Mouse (Mus musculus) embryonic facial prominence, embryonic 12.5 days (tissue): ENCODE measurements at regions not wholly inside any gene's neighbourhood (a gene's known extent, or its start where the extent isn't known, plus 50 kb on each side); places are given as distances from the start of the nearest gene placed in this dataset.

ENCODE experiments used
- ATAC-seq: fragments of 200-750 bp; cut with Nextera tagmentation; 2 replicates; pipeline ENCODE4 v1.8.0; 2017; ENCODE audit not compliant: insufficient number of reproducible peaks, insufficient read depth, low FRiP score, low TSS enrichment
- H3K27ac ChIP-seq: fragments of 300-500 bp; sonication (generic); 2 replicates; pipeline ENCODE4 v1.5.1; 2016; ENCODE audit warnings: mild to moderate bottlenecking
- H3K27me3 ChIP-seq: fragments of 300-500 bp; sonication (generic); 2 replicates; pipeline ENCODE4 v1.6.1; 2016; ENCODE audit warnings: mild to moderate bottlenecking, moderate library complexity
- H3K36me3 ChIP-seq: fragments of 300-500 bp; sonication (generic); 2 replicates; pipeline ENCODE4 v1.6.1; 2016; ENCODE audit warnings: mild to moderate bottlenecking
- H3K4me1 ChIP-seq: fragments of 300-500 bp; sonication (generic); 2 replicates; pipeline ENCODE4 v1.6.1; 2016
- H3K4me2 ChIP-seq: fragments of 300-500 bp; sonication (generic); replicated peaks from 2 replicates; pipeline ENCODE4 v1.6.1; 2016; ENCODE audit warnings: mild to moderate bottlenecking, moderate library complexity
- H3K4me3 ChIP-seq: fragments of 300-500 bp; sonication (generic); 2 replicates; pipeline ENCODE4 v1.5.1; 2016; ENCODE audit warnings: mild to moderate bottlenecking
- H3K9ac ChIP-seq: fragments of 300-500 bp; sonication (generic); 2 replicates; pipeline ENCODE4 v1.6.1; 2016; ENCODE audit warnings: mild to moderate bottlenecking, moderate library complexity
- H3K9me3 ChIP-seq: fragments of 300-500 bp; sonication (generic); 2 replicates; pipeline ENCODE4 v1.6.1; 2016; ENCODE audit warnings: mild to moderate bottlenecking, moderate library complexity
- WGBS: fragments of 180-500 bp; shearing (Covaris S2); methylation state at CpG from one replicate; pipeline ENCODE4 v1.1.7; 2016; 5-methylcytosine and 5-hydroxymethylcytosine counted together

DNA sequence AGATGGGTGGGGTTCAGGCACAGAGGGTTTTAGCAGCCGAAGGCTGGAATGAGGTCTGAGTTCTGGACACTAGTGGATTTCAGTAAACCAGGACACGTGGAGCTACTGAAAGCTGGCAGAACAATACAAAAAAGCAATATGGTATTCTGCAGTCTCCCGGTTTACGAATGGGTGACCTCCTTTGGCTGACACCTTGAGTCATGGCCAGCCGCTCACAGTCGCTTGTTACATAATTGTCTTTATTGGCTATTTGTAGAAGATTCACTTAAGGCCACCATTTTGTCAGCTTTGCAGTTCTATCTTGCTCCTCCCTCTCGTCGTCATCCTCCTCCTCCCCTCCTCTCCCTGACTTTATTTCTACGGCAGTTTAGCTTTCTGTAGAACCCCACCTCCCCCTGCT is 269.6 kb downstream of the Maf start:
- no peak overlapping the region for H3K9ac ChIP-seq
- no peaks in the 10 kb centered on the region for H3K36me3 ChIP-seq
- 92% methylated on average over 9 of the region's 9 CpGs for WGBS
- 0 out of 2 replicates have a peak, but pooled peaks cover 3% of the 10 kb centered on the region for H3K27me3 ChIP-seq
- H3K27ac ChIP-seq, result no peak overlapping the region
- no peak overlapping the region for H3K4me3 ChIP-seq
- H3K4me1 ChIP-seq, result no peaks in the 10 kb centered on the region
- no peak overlapping the region for H3K4me2 ChIP-seq
- ATAC-seq, result no peak
- H3K9me3 ChIP-seq, result no peaks in the 10 kb centered on the region

DNA sequence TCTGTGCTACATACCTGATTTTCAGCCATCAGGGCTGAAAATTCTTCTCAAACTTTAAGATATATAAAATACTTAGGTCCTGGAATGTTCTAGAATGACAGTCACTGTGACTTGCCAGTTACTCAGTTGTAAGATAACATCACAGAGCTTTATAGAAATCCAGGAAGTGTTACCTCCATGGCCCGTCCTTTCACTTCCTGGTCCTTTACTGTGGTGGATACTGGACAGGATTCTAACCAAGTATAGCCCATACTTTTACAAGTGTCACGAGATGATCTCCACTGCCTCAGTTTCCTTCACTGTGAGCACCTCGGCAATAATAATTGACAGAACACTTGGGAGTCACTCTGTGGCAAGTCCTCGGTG is 271.3 kb downstream of the Maf start:
- no peaks in the 10 kb centered on the region for H3K36me3 ChIP-seq
- H3K4me3 ChIP-seq, result no peak overlapping the region
- 0 out of 2 replicates have a peak, but pooled peaks cover 7% of the 10 kb centered on the region for H3K27me3 ChIP-seq
- H3K4me2 ChIP-seq, result no peak overlapping the region
- WGBS, result 88% methylated on average over 4 of the region's 4 CpGs
- no peak for ATAC-seq
- H3K9me3 ChIP-seq, result no peaks in the 10 kb centered on the region
- H3K9ac ChIP-seq, result no peak overlapping the region
- no peaks in the 10 kb centered on the region for H3K4me1 ChIP-seq
- no peak overlapping the region for H3K27ac ChIP-seq

DNA sequence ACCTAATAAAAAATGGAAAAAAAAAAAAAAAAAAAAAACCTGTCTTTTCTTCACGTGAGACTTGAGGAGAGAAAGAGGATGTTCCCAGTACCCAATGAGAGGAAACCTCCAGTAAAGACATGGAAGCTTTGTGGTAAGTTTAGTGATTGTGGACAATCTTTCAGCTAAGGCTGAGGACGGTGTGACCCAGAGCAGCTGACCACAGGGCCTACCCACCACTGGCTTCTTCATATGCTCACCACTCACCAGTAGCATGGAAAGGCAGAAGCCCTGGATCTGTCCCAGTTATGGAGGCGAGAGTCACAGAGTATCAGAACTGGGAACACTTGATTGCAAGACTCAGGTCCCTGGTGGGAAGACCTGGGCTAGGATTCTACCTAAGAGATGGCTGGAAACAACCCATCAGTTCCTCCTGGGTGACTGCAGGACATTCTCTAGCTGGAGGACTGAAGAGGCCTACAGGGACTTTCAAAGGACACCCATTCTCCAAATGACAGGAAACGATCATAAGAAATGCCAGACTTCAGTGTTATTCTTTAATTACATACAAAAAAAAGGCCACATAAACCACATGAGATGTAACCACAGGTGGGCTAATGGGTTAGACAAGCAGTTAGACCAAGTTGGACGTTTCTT is 271.8 kb downstream of the Maf start:
- no peak for ATAC-seq
- Histone ChIP-seq H3K36me3 (no peaks in the 10 kb centered on the region), H3K27ac (no peak overlapping the region), H3K4me3 (no peak overlapping the region), H3K9ac (no peak overlapping the region), H3K4me1 (no peaks in the 10 kb centered on the region), H3K9me3 (no peaks in the 10 kb centered on the region), H3K4me2 (no peak overlapping the region), H3K27me3 (0 out of 2 replicates have a peak, but pooled peaks cover 7% of the 10 kb centered on the region)
- WGBS, result 88% methylated on average over 5 of the region's 5 CpGs

DNA sequence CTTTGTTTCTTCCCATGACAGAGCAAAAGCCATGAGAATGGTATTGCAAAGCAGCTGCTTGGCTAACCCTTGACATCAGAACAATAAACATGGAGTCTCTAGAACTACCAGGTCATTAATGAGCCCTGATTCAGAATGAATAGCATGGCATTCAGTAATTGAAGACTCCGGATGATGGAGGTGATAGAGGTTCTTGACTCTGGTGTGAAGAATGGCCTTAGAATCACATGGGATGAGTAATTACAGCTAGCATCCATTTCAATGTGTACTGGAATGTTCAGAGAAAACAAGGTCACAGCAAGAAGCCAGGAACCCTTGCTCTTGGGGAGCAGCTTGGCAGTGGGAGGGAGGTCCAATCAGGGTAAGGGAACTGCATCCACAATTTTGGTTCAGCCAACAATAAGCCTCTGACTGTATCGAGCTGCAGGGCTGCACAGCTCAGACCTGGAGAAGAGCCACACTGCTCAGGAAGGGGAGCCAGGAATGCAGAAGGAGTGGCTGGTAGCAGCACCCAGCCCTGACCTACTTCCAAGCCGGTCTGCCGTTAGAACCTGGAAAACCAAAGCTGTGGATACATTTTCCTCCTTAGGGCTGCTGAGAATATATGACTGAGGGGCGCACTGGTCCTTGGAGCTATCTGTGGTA is 275.1 kb downstream of the Maf start:
- Histone ChIP-seq H3K9ac (no peak overlapping the region), H3K4me2 (no peak overlapping the region), H3K36me3 (no peaks in the 10 kb centered on the region), H3K4me3 (no peak overlapping the region), H3K27ac (no peak overlapping the region), H3K27me3 (0 out of 2 replicates have a peak, but pooled peaks cover 4% of the 10 kb centered on the region), H3K4me1 (peaks cover 8% of the 10 kb centered on the region; the same call in 1 of the 2 replicates), H3K9me3 (no peaks in the 10 kb centered on the region)
- ATAC-seq, result no peak
- 79% methylated on average over 5 of the region's 5 CpGs for WGBS

DNA sequence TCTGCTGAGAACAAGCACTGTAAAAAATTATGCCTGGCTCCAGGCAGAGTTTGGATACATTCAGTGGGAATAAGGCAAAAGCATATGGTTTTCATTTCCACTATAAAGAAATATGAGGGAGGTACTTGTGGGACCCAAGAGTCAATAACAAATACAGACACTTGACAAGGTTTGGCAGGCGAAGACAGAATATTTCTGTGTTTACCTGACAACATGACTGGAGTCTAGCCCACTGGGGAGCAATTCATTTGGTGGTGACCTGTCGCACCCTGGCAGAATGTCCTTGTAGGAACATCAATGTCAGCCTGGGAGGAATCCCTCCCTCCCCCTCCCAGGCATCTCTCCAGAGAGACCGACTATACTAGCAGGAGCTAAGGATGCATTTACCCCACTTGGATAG is 276.8 kb downstream of the Maf start:
- peak; percentile 74; the same call in 1 of the 2 replicates for ATAC-seq
- Histone ChIP-seq H3K36me3 (no peaks in the 10 kb centered on the region), H3K9me3 (no peaks in the 10 kb centered on the region), H3K4me1 (peaks cover 9% of the 10 kb centered on the region; the same call in 1 of the 2 replicates), H3K27ac (0 out of 2 replicates have a peak overlapping the region, but pooled peaks have one; percentile 32), H3K9ac (no peak overlapping the region), H3K4me2 (no peak overlapping the region), H3K4me3 (no peak overlapping the region), H3K27me3 (0 out of 2 replicates have a peak, but pooled peaks cover 4% of the 10 kb centered on the region)
- WGBS, result 36% methylated on average over 3 of the region's 3 CpGs

DNA sequence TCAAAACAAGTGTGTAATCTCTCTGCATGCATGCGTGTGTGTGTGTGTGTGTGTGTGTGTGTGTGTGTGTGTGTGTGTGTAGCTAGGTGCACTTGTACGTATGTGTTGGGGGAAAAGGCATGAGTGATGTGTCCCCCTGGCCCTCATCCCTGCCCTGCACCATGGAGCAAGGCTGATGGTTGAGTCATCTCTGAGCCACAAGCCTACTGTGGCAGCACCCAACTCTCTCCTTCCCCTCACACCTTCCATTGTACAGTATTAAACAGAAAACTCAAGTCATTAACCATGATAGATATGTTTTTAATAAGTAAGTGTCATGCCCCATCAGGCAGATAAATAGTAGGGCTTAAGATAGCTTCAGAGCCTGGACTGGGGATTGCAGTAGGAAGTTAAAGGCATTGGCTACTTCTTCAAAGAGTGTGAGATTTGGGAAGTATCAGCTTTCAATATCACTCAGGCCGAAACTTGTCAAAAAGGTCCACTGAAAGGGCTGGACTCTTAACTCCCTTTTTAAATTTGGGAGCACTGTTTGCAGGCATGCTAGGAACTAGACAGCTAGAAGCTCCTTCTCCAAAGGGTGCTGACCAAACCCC is 278.2 kb downstream of the Maf start:
- Histone ChIP-seq H3K4me2 (no peak overlapping the region), H3K36me3 (no peaks in the 10 kb centered on the region), H3K4me1 (peaks cover 10% of the 10 kb centered on the region; the same call in 1 of the 2 replicates), H3K27me3 (0 out of 2 replicates have a peak, but pooled peaks cover 4% of the 10 kb centered on the region), H3K27ac (no peak overlapping the region), H3K9ac (no peak overlapping the region), H3K9me3 (no peaks in the 10 kb centered on the region), H3K4me3 (no peak overlapping the region)
- 81% methylated on average over 3 of the region's 3 CpGs for WGBS
- ATAC-seq, result no peak

DNA sequence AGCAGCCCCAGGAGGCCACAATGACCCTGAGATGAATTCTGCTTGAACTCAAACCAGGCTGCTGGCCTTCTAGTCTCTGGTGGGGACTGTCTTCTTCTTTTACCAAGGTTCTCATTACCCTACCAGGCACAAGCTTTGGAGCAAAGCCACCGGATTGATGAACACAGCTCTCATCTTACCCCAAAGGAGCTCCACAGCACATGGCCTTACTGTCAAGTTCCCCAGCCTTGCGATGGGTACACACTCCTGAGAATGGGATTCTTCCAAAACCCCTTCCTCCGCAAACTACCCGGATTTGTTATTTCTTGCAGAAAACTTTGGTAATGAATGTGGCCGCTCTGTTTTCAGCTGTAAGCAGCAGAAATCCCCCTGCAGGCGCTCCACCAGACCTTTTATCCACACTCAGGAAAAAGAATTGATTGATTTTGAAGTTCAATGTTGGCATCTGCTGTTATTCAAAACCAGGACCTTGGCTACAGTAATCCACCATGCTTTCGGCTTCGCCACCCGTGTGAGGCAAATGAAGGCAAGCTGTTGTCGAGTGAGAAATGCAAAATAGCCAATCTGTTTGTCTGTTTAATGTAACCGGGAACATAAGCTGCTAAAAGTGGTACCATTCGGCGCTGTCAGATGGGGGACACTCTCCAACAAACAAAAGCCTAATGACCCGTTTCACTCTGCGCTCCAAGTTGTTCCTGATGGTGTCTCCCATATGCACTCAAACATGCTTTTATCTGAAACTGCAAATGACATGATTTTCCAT is 278.9 kb downstream of the Maf start:
- Histone ChIP-seq H3K9me3 (no peaks in the 10 kb centered on the region), H3K27ac (no peak overlapping the region), H3K4me2 (no peak overlapping the region), H3K27me3 (0 out of 2 replicates have a peak, but pooled peaks cover 4% of the 10 kb centered on the region), H3K4me3 (no peak overlapping the region), H3K36me3 (no peaks in the 10 kb centered on the region), H3K9ac (no peak overlapping the region), H3K4me1 (peaks cover 10% of the 10 kb centered on the region; the same call in 1 of the 2 replicates)
- 60% methylated on average over 15 of the region's 15 CpGs for WGBS
- ATAC-seq, result no peak

DNA sequence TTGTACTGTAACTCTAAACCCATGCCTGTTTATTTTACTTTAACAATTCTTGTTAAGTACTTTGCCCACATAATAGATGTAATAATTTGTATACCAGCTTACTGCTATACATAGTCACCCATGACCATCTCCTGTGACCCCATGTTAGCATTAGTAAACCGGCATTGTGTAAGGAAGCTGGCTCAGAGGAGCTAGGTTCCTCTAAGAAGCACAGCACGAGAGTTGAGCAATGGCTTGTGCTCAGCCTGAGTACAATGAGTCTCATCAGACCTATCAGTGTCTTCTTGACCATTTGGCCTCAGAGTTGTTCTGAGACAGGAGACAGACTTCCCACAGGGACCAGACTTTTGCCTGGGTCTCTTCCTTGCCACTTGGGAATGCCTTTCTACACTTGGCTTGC is 279.6 kb downstream of the Maf start:
- peaks cover 10% of the 10 kb centered on the region; the same call in 1 of the 2 replicates for H3K4me1 ChIP-seq
- no peak overlapping the region for H3K4me2 ChIP-seq
- H3K4me3 ChIP-seq, result no peak overlapping the region
- no peak for ATAC-seq
- 72% methylated on average over 2 of the region's 2 CpGs for WGBS
- no peaks in the 10 kb centered on the region for H3K36me3 ChIP-seq
- 0 out of 2 replicates have a peak, but pooled peaks cover 4% of the 10 kb centered on the region for H3K27me3 ChIP-seq
- no peaks in the 10 kb centered on the region for H3K9me3 ChIP-seq
- no peak overlapping the region for H3K27ac ChIP-seq
- H3K9ac ChIP-seq, result no peak overlapping the region

DNA sequence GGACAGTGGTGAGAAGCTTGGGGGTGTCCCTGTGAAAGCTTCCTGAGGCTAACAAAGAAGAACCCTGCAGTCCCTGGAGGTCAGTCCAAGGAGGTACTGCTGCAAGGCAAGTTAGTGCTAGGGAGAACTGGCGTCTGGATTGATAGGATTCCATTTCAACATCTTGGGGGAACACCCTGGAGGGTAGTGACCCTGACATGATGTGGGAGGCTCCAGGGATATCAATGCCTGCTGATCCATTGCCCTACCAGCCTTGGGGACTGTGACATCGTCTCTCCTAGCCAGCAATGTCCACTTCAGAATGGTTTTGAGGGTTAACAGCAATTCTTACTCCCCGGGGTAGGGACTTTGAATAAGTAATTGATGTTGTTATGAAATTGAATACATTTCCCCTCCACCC is 280.1 kb downstream of the Maf start:
- 0 out of 2 replicates have a peak, but pooled peaks cover under 1% of the 10 kb centered on the region for H3K27me3 ChIP-seq
- WGBS, result 46% methylated on average over 3 of the region's 3 CpGs
- no peak overlapping the region for H3K4me3 ChIP-seq
- no peak overlapping the region for H3K9ac ChIP-seq
- H3K36me3 ChIP-seq, result no peaks in the 10 kb centered on the region
- no peak overlapping the region for H3K27ac ChIP-seq
- peaks cover 10% of the 10 kb centered on the region; the same call in 1 of the 2 replicates for H3K4me1 ChIP-seq
- ATAC-seq, result no peak
- H3K9me3 ChIP-seq, result no peaks in the 10 kb centered on the region
- no peak overlapping the region for H3K4me2 ChIP-seq

DNA sequence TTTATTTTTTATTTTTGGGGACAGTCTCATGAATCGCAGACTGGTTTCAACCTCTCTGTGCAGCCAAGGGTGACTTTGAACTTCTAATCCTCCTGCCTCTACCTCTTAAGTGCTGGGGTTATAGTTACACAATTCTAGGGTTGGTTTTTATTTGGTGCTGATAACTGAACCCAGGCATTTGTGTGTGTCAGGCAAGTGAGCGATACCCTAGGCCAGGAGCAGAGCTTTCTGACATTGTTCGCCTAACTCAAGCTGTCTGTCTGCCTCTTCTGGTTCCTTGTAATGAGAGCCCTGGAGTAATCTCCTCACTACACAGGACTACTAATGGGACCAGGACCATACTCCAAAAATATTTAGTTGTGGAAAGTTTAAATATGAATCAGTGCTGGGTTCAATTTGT is 281.1 kb downstream of the Maf start:
- no peak for ATAC-seq
- H3K36me3 ChIP-seq, result no peaks in the 10 kb centered on the region
- no peak overlapping the region for H3K4me3 ChIP-seq
- no peak overlapping the region for H3K4me2 ChIP-seq
- H3K4me1 ChIP-seq, result peaks cover 10% of the 10 kb centered on the region; the same call in 1 of the 2 replicates
- no peaks in the 10 kb centered on the region for H3K9me3 ChIP-seq
- no peaks in the 10 kb centered on the region for H3K27me3 ChIP-seq
- H3K9ac ChIP-seq, result no peak overlapping the region
- no peak overlapping the region for H3K27ac ChIP-seq
- 79% methylated on average over 3 of the region's 3 CpGs for WGBS

DNA sequence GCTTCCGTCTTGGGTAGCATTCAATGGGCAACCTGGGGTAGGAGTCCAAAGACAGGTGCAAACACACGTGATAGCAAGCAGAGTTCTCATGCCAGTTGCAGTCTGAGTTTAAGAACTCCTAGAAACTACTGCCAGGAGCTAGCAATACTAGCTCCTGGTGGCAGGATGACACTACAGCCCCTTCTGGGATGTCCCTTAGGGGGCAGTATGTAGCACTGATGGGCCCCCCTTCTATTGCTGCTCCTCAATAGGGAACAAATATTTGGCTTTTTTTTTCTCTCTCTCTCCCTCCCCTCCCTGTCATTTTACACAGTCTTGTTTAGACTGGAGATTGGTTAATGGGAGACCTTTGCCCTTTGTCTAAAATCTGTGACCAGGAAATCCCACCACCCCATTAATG is 282.2 kb downstream of the Maf start:
- Histone ChIP-seq H3K27me3 (no peaks in the 10 kb centered on the region), H3K36me3 (no peaks in the 10 kb centered on the region), H3K27ac (no peak overlapping the region), H3K4me1 (peaks cover 10% of the 10 kb centered on the region; the same call in 1 of the 2 replicates), H3K4me3 (no peak overlapping the region), H3K4me2 (no peak overlapping the region), H3K9ac (no peak overlapping the region), H3K9me3 (no peaks in the 10 kb centered on the region)
- 68% methylated on average over 2 of the region's 2 CpGs for WGBS
- ATAC-seq, result no peak
